Mouse (Mus musculus): Measurements from ENCODE around the gene Cish.

Cish gene

GRCm38 (mm10) chr9:107267721-107268402 is 28.0 kb upstream of the Cish start:
- H3K27me3 ChIP-seq (ENCODE audit: control insufficient read depth, insufficient read depth, low read length, poor library complexity, severe bottlenecking): no peaks in the 10 kb centered on the region
- no peak for DNase-seq (ENCODE audit: low read depth, low spot score)
- H3K36me3 ChIP-seq (ENCODE audit: control insufficient read depth, insufficient read depth, low read length, poor library complexity, severe bottlenecking): no peaks in the 10 kb centered on the region; the same call in 1 of the 2 replicates

- H3K27me3 ChIP-seq (ENCODE audit: control insufficient read depth, insufficient read depth, low read length, poor library complexity, severe bottlenecking): no peaks in the 10 kb centered on the region
- H3K36me3 ChIP-seq (ENCODE audit: control insufficient read depth, insufficient read depth, low read length, poor library complexity, severe bottlenecking): no peaks in the 10 kb centered on the region; the same call in 1 of the 2 replicates
- no peak for DNase-seq (ENCODE audit: low read depth, low spot score)
These were observed 26.1 kb upstream of the Cish start for GRCm38 (mm10) chr9:107269772-107270171.

DNA sequence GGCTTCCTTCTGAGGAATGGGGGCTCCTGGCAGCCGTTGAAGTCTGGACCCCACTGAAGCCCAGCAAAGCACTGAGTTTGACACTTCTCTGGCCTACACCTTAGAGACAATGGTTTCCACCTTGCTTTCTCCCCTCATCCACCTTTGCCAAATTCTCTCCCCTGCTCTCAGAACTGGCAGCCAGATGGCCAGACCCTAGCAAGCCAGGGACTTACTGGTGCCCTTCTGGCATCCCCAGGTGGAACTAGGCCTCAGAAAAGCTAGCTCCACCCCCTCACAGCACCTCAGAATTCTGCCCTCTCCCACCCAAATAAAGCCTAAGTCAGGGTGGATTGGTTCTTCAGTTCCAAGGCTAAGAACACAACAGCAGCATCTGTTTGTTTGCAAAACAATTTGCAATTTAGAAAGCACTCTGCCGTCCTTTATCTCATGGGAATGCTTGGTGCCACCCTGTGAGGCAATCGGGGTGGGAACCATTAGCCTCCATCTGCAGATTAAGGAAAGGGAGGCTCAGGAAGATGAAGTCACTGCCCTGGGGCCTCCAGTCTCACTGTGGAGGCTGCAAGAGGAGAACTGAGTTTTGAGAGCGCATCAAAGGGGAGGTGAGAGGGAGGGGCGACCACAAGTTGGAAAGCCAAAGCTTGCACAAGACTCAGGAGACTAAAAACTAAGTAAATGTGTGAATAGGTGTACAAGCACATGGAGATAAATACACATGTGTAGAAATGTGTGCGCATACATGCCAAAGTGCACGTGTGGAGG is 24.5 kb upstream of the Cish start:
- DNase-seq (ENCODE audit: low read depth, low spot score): no peak
- H3K27me3 ChIP-seq (ENCODE audit: control insufficient read depth, insufficient read depth, low read length, poor library complexity, severe bottlenecking): no peaks in the 10 kb centered on the region
- no peaks in the 10 kb centered on the region; the same call in 1 of the 2 replicates for H3K36me3 ChIP-seq (ENCODE audit: control insufficient read depth, insufficient read depth, low read length, poor library complexity, severe bottlenecking)

- no peak for DNase-seq (ENCODE audit: low read depth, low spot score)
- H3K36me3 ChIP-seq (ENCODE audit: control insufficient read depth, insufficient read depth, low read length, poor library complexity, severe bottlenecking): no peaks in the 10 kb centered on the region; the same call in 1 of the 2 replicates
- no peaks in the 10 kb centered on the region for H3K27me3 ChIP-seq (ENCODE audit: control insufficient read depth, insufficient read depth, low read length, poor library complexity, severe bottlenecking)
These were observed 23.5 kb upstream of the Cish start for GRCm38 (mm10) chr9:107272284-107272683.

GRCm38 (mm10) chr9:107273184-107273583 is 22.6 kb upstream of the Cish start:
- DNase-seq (ENCODE audit: low read depth, low spot score): peak; percentile 22
- no peaks in the 10 kb centered on the region; the same call in 1 of the 2 replicates for H3K36me3 ChIP-seq (ENCODE audit: control insufficient read depth, insufficient read depth, low read length, poor library complexity, severe bottlenecking)
- no peaks in the 10 kb centered on the region for H3K27me3 ChIP-seq (ENCODE audit: control insufficient read depth, insufficient read depth, low read length, poor library complexity, severe bottlenecking)

- DNase-seq (ENCODE audit: low read depth, low spot score): no peak
These were observed 21.1 kb upstream of the Cish start for GRCm38 (mm10) chr9:107274751-107275150.

DNA sequence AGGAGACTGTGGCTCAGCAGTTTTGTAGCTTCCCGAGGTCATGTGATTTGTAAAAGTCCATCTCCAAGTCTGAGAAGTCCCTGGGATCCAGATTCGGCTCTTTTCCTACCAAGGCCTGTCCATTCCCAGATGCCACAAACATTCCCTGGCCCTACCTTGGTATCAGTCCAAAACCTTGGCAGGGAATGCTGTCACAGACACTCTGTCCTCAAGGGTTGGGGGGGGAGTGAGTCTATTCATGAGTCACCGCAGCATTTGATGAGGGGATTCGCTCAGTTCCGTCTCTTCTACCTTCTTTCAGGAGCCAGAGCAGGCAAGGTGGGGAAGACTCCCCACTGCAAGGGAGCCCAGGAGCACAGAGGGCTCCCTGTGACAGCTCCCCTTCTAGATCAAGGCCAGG is 20.1 kb upstream of the Cish start:
- H3K27me3 ChIP-seq (ENCODE audit: control insufficient read depth, insufficient read depth, low read length, poor library complexity, severe bottlenecking): no peaks in the 10 kb centered on the region
- H3K36me3 ChIP-seq (ENCODE audit: control insufficient read depth, insufficient read depth, low read length, poor library complexity, severe bottlenecking): no peaks in the 10 kb centered on the region
- no peak for DNase-seq (ENCODE audit: low read depth, low spot score)

More at GRCm38 (mm10) chr9:107274751-107275150, 21.1 kb upstream of the Cish start:
- Histone ChIP-seq H3K36me3 (ENCODE audit: control insufficient read depth, insufficient read depth, low read length, poor library complexity, severe bottlenecking) (no peaks in the 10 kb centered on the region), H3K27me3 (ENCODE audit: control insufficient read depth, insufficient read depth, low read length, poor library complexity, severe bottlenecking) (no peaks in the 10 kb centered on the region)

DNA sequence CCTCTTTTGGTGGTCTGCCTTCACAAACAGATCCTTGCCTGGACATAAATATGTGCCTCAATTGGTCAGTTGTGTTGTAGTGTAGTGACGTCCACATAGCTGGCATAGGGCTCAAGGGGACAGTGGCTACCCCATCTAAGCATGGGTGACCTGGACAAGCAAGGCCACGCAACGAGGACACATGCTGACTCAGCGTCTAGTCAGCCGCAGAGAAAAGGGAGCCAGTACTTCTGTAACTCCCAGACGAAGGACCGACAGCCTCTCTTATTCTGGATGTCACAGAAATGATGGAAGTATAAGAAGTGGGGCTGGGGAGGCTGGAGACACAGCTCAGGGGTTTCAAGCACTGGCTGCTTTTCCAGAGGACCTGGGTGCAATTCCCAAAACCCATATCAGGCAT is 18.2 kb upstream of the Cish start:
- H3K36me3 ChIP-seq (ENCODE audit: control insufficient read depth, insufficient read depth, low read length, poor library complexity, severe bottlenecking): no peaks in the 10 kb centered on the region
- no peak for DNase-seq (ENCODE audit: low read depth, low spot score)
- H3K27me3 ChIP-seq (ENCODE audit: control insufficient read depth, insufficient read depth, low read length, poor library complexity, severe bottlenecking): no peaks in the 10 kb centered on the region

- Histone ChIP-seq H3K27me3 (ENCODE audit: control insufficient read depth, insufficient read depth, low read length, poor library complexity, severe bottlenecking) (no peaks in the 10 kb centered on the region), H3K36me3 (ENCODE audit: control insufficient read depth, insufficient read depth, low read length, poor library complexity, severe bottlenecking) (no peaks in the 10 kb centered on the region)
- DNase-seq (ENCODE audit: low read depth, low spot score): no peak
These were observed 17.7 kb upstream of the Cish start for GRCm38 (mm10) chr9:107278126-107278525.

DNA sequence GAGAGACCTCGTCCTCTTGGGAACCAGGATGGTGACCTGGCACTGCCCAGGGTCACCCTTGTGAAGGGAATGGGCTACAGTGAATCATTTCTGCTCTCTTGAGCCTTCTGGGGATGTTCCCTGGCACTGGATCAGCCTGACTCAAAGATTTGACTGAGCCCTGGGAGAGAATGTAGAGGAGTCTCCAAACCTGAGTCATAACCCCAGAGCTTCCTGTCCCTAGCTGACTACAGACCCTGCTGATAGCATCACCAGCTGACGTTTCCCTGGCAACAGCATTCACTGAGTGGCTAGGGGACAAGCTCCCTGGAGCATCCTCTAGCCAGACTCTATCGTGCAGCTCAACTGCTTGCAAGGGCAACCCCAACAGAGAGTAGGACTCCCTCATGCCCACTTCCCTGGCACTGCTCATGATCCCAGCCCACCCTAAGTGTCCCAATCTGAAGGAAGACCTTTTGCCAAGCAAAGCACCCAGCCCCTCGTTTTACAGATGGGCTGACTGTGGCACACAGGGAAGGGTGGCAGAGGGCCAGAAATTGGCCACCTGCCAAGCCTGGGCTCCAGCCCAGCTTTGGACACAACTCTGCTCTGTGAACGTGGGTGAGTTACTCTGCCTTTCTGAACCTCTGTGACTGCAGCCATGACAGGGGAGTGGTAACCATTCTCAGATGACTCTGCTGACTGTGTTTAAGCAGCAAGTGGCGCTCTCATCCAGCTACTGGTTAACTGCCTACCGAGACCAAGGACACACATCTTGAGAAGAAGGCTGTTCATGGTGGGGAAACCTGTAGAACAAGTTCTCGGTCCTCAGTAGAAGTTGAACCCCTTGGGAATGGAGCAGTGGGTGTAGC is 17.1 kb upstream of the Cish start:
- no peak for DNase-seq (ENCODE audit: low read depth, low spot score)
- H3K36me3 ChIP-seq (ENCODE audit: control insufficient read depth, insufficient read depth, low read length, poor library complexity, severe bottlenecking): no peaks in the 10 kb centered on the region
- no peaks in the 10 kb centered on the region for H3K27me3 ChIP-seq (ENCODE audit: control insufficient read depth, insufficient read depth, low read length, poor library complexity, severe bottlenecking)

DNA sequence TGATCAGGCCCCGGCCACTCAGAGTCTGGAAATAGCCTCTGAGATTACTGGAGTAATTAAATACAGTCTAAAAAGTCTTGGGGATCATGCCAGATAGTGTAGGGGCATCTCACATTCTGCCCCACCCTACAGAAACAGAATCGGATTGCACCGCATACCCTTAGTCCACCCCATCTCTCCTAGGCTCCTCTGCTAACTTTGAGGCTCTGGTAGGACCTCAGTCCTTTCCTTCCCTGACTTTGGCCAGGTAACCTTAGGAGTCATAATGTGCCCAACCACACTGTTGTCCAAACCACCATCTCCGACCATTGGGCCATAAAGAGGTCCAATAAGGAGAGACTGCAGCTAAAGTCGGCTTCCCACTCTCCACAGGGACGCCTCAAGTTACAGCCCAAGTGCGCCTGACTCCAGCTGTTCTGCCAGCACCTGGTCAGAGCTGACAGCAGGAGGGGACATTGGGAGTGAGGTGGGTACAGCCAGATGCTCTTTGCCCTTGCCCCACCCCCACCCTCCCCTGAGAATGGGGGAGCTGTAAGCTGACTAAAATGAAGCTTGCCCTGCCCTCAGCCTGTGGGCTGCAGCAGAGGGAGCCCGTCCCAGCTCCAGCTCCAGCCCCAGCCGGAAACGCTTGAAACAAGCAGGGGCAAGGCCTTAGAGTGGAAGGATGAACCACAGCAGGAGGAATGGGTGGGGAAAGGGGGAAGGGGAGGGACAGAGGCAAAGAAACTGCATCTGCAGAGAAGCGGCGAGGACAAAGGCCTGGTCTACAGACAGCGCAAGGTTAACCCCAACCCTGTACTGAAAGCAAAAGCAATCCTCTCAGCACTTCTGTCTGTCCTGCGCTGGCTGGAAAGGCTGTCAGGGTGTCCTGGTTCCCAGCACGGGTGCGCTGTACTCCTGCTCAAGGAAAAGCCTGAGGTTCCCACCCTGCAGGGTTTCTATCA is 16.2 kb upstream of the Cish start:
- Histone ChIP-seq H3K27me3 (ENCODE audit: control insufficient read depth, insufficient read depth, low read length, poor library complexity, severe bottlenecking) (no peaks in the 10 kb centered on the region), H3K36me3 (ENCODE audit: control insufficient read depth, insufficient read depth, low read length, poor library complexity, severe bottlenecking) (no peaks in the 10 kb centered on the region)
- no peak for DNase-seq (ENCODE audit: low read depth, low spot score)

- H3K27me3 ChIP-seq (ENCODE audit: control insufficient read depth, insufficient read depth, low read length, poor library complexity, severe bottlenecking): no peaks in the 10 kb centered on the region
- no peak for DNase-seq (ENCODE audit: low read depth, low spot score)
- H3K36me3 ChIP-seq (ENCODE audit: control insufficient read depth, insufficient read depth, low read length, poor library complexity, severe bottlenecking): no peaks in the 10 kb centered on the region
These were observed 15.4 kb upstream of the Cish start for GRCm38 (mm10) chr9:107280322-107281027.

GRCm38 (mm10) chr9:107281241-107281987 is 14.4 kb upstream of the Cish start:
- DNase-seq (ENCODE audit: low read depth, low spot score): no peak

More at GRCm38 (mm10) chr9:107281241-107281987, 14.4 kb upstream of the Cish start:
- Histone ChIP-seq H3K36me3 (ENCODE audit: control insufficient read depth, insufficient read depth, low read length, poor library complexity, severe bottlenecking) (no peaks in the 10 kb centered on the region), H3K27me3 (ENCODE audit: control insufficient read depth, insufficient read depth, low read length, poor library complexity, severe bottlenecking) (no peaks in the 10 kb centered on the region)

Data from splenic B cell, adult 2 months (primary cell).